10 mouse cellular contexts compared by ENCODE assay signal in the genomic region with DNA sequence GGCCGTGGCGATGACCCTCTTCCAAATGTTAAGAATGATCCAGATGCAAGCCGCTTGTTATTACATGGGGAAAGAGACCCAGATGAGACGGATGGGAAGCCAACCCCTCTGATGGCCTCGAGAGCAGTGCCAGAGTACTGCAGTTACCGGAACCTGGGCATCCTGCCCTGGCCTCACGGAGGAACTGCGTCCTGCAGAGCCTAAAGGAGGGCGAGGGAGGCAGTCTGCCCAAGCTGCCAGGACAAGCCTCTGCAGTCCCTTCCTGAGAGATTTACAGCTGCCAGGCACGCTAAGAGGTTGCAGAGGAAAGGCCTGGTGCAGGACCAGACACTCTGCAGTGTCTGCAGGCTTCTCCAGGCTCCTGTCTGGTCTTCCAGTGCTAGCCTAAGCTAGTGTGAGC. TPM values are rescaled to one million over a fixed set of nuclear protein-coding genes. Genes with fewer than 3 reads are reported as not detected.
DNase-seq lines count a peak whose midpoint lies in the region; ATAC-seq and TF ChIP-seq lines count a peak whose summit lies in the region.
"Had no signal": no experiment of that assay in that cellular context is flagged by ENCODE, and none has a peak within 500 bp of the region (broad histone marks: within the 10 kb centered on the region; RNA-seq: fewer than 3 reads in every experiment).

No protein-coding gene starts in this region.

- peak; percentile 58 to 67 for DNase-seq in adrenal gland, postnatal 36 days
- no peak for DNase-seq in adrenal gland, postnatal 4 days (ENCODE audit: low spot score in 2 of 2)
- peak; percentile 32 to 70 for DNase-seq in kidney, postnatal 25 days
- DNase-seq in kidney, adult 8-10 months: no peak
- no peak for DNase-seq in G1E (ENCODE audit: low spot score)
- DNase-seq in cerebellum, postnatal 14 days: peak; percentile 79 to 80
- DNase-seq in layer of hippocampus, adult 11-12 months (ENCODE audit: low spot score): no peak
- DNase-seq in ovary, postnatal 10 days (ENCODE audit: low spot score): no peak
- DNase-seq: B cell, adult 2 months had no signal

- H3K9me3 ChIP-seq in G1E (replicated peaks): no peaks in the 10 kb centered on the region
- H3K9me3 ChIP-seq: embryonic facial prominence, embryonic 13.5 days had no signal

- H3K36me3 ChIP-seq in G1E (replicated peaks): peaks cover 12% of the 10 kb centered on the region
- H3K36me3 ChIP-seq: embryonic facial prominence, embryonic 13.5 days had no signal

- no peaks in the 10 kb centered on the region for H3K27me3 ChIP-seq in G1E (ENCODE audit: insufficient read depth, low read length)
- H3K27me3 ChIP-seq: embryonic facial prominence, embryonic 13.5 days had no signal

- no peak for ATAC-seq in G1E (ENCODE audit: extremely low read depth, insufficient number of reproducible peaks, low FRiP score, poor library complexity, severe bottlenecking)

- peaks cover 80% of the 10 kb centered on the region for H3K4me1 ChIP-seq in G1E (ENCODE audit: insufficient read depth, low read depth, low read length)
- H3K4me1 ChIP-seq: embryonic facial prominence, embryonic 13.5 days had no signal

- no peak for TF ChIP-seq CTCF in G1E (IDR thresholded peaks at IDR 0.05; ENCODE audit: low read depth, low read length)

- H3K4me3 ChIP-seq in G1E (ENCODE audit: low read depth, low read length): peak overlapping the region; percentile 46; the same call in 1 of the 2 replicates
- H3K4me3 ChIP-seq: embryonic facial prominence, embryonic 13.5 days had no signal

RNA-seq across cellular contexts. Expression of gene Ap1b1, which starts 18.2 kb away (rescaled TPM):
- 10 to 100 TPM; 59.6 to 59.7 TPM for total RNA-seq in adrenal gland, postnatal 36 days (2021)
- total RNA-seq in adrenal gland, postnatal 4 days (2021): 10 to 100 TPM; 69.9 to 78.3 TPM
- total RNA-seq in G1E (2014; fragmentation: Nextera tagmentation): 129 and 141 TPM in 2 replicates
- total RNA-seq in G1E (2017): 94.9 and 98.0 TPM in 2 replicates
- 76.1 and 86.1 TPM in 2 replicates for polyA plus RNA-seq in G1E (2012)

RNA-seq across cellular contexts. Expression of gene Nefh, which starts 20.5 kb away (rescaled TPM):
- total RNA-seq in adrenal gland, postnatal 36 days (2021): 1 to 10 TPM; 1.4 TPM
- total RNA-seq in adrenal gland, postnatal 4 days (2021): 1 to 10 TPM; 3.0 to 3.9 TPM
- total RNA-seq in G1E (2014; fragmentation: Nextera tagmentation) (56.4 and 60.4 TPM in 2 replicates), G1E (2017) (153 and 179 TPM in 2 replicates)
- 40.7 and 49.4 TPM in 2 replicates for polyA plus RNA-seq in G1E (2012)

Comparison
In these comparisons a context has a peak if more than half of its experiments do, and no peak if none do; other contexts are left out.
1. DNase-seq: peak in adrenal gland, postnatal 36 days (2 of 2), kidney, postnatal 25 days (2 of 2) and cerebellum, postnatal 14 days (2 of 2); none in adrenal gland, postnatal 4 days (0 of 2), kidney, adult 8-10 months (0 of 2), G1E (single experiment), layer of hippocampus, adult 11-12 months (single experiment) and ovary, postnatal 10 days (single experiment).
2. RNA of gene Nefh, which starts 20.5 kb away (total RNA-seq): 56.4 to 179 TPM in G1E; 3.0 to 3.9 TPM in adrenal gland, postnatal 4 days and 1.4 TPM in adrenal gland, postnatal 36 days; every median in the first group is over 10 times any median in the second.